Mouse (Mus musculus): ENCODE measurements around the gene Senp2. TPM values are rescaled to one million over a fixed set of nuclear protein-coding genes. Genes with fewer than 3 reads are reported as not detected.

Senp2 gene
- polyA plus RNA-seq (2015; fragmentation: Nextera tagmentation; extraction: Ambion mirVana): 16.8 and 24.8 TPM in 2 replicates

DNA sequence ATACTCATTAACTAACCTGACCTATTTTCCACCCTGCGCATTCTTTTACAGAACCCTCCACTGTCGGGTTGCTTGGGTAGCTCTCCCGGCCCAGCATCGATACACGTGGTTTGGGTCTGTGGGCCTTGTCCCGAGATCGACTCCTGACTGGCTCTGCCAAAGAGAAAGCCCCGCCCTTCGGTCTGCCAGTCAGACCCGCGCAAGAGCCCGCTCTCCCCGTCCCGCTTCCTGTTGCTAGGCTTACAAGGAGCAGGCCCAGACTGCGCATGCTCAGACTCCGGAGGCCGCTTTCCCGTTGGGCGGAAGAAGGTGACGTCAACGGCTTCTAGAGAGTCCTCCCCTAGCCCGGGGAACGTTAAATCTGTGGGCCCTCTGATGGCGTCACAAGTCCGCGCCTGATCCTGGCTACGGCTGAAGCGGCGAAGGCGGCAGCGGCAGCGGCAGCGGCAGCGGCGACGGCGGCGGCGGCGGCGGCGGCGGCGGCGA, at the start of gene Senp2:
Gene Senp2, plus strand, starts transcription at position 386 of the 486 bp plus-strand sequence.

DNA sequence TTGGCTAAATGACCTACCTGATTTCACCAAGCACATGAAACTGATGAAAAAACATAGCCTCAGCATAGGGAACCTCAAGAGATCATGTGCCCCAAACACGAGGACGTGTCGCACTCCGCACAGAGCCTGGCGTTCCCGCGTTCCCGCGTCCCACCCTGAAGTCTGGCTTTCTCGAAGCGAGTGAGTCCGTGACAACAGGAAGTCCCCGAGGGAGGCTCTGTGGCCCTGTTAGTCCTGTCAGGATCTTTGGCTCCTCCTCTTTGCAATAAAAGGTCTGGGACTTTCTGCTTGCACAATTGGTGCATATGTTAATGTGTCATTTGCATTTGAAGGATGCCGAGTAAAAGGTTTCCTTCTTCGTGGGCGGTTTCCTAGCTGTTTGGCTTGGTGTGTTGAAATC, 14.0 kb upstream of the Senp2 start, which contains the start of gene Liph:
Gene Liph, minus strand, starts transcription at position 360 of the 400 bp plus-strand sequence.

Other genes starting within 250 kb of the Senp2 start
- gene Ehhadh, start 221.7 kb upstream of the Senp2 start, polyA plus RNA-seq (2015; fragmentation: Nextera tagmentation; extraction: Ambion mirVana): 10.7 and 11.0 TPM in 2 replicates
- gene Map3k13, start 215.1 kb upstream of the Senp2 start, polyA plus RNA-seq (2015; fragmentation: Nextera tagmentation; extraction: Ambion mirVana): 0.43 and 0.68 TPM in 2 replicates
- 36.0 and 48.5 TPM in 2 replicates for gene Tmem41a, start 61.9 kb upstream of the Senp2 start, polyA plus RNA-seq (2015; fragmentation: Nextera tagmentation; extraction: Ambion mirVana)
- gene Liph, start 13.8 kb upstream of the Senp2 start, polyA plus RNA-seq (2015; fragmentation: Nextera tagmentation; extraction: Ambion mirVana): 0.76 and 2.0 TPM in 2 replicates
- 28.8 and 32.4 TPM in 2 replicates for gene Igf2bp2, start 153.8 kb downstream of the Senp2 start, polyA plus RNA-seq (2015; fragmentation: Nextera tagmentation; extraction: Ambion mirVana)